Mouse (Mus musculus) olfactory bulb, adult 2 months (tissue): ENCODE results near the gene Mdp1.

Experiments
- CTCF ChIP-seq: fragments of 200-500 bp; IDR thresholded peaks from 2 replicates; pipeline ENCODE4 v1.5.1; 2012; ENCODE audit warnings: low read depth, mild to moderate bottlenecking, low read length, moderate library complexity; ENCODE audit not compliant: insufficient read depth
- POLR2A ChIP-seq: fragments of 200-500 bp; IDR thresholded peaks from 2 replicates; pipeline ENCODE4 v1.6.1; 2012; ENCODE audit warnings: mild to moderate bottlenecking, low read depth, low read length, moderate library complexity; ENCODE audit not compliant: insufficient read depth

DNA sequence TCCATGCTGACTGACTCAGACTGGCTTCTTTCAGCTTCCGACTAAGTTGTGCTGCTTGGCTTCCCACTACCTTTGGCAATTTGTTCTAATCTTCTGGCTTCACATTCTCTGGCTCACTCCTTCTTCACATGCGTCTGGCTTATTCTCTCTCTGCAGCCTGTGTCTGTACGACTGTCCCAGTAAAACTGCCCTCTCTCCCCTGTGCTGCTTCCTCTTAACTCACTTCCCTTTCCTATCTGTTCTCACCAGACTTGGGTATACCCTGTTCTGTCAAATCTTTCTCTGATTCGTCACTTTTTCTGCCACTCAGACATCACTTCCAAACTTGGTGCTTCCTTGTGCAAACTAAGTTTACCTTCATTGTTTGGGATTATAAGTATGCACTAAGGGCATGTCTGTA is 36.9 kb upstream of the Mdp1 start:
- TF ChIP-seq CTCF (no peak), POLR2A (no peak)
